Mouse (Mus musculus): ENCODE data around the gene Fkbp2. TPM values are rescaled to one million over a fixed set of nuclear protein-coding genes. Genes with fewer than 3 reads are reported as not detected.

Fkbp2 gene
- polyA plus RNA-seq, 1 experiment from 2014 or later: 101 TPM

DNA sequence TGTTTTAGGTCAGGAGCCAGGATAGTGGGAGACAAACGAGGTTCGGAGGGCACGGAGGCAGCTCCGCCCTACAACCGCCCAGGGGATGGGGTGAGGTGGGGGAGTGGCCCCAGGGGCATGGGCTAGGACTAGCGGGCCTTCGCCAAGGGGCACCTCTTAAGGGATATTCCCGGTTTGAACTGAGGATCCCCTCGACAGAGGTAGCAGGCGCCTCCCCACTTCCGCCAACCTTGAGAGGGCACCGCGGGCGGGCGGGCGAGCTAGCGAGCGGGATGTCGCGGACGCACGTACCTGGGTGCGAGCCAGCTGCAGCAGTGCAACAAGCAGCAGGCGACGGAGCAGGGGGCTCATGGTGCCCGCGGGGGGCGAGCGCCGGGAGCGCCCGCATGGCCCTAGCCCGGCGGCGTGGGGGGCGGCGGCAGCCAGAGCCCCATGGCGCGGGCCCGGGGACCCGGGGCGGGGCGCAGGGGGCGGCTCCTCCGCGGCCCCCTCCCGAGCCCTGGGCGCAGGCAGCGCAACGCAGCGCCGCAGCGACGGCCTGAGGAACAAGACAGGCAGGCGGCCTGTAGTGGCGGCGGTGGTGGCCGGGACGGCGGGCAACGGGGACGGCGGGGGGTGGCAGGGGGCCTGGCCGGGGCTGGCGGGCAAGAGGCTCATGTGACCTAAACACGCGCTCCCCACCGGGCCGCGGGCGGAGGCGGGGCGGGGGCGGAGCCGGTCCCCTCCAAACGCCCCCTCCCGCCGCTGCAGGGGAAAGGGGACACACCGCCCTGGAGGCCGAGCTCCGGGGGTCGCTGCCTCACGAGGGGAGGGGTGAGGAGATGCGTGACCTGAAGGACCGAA is 7.0 kb upstream of the Fkbp2 start, which contains the start of gene Vegfb:
TSS of gene Vegfb (minus strand) at position 591 of the 843 bp plus-strand sequence.
- under 1% methylated on average over 85 of the region's 85 CpGs for WGBS
- peak within 1 kb of the TSS; percentile 96 for H3K27ac ChIP-seq (replicated peaks)
- DNase-seq (ENCODE audit: low spot score): peak; percentile 84
- peak within 1 kb of the TSS; percentile 95 for H3K4me3 ChIP-seq
- no peaks in the 10 kb centered on the region for H3K27me3 ChIP-seq (replicated peaks; ENCODE audit: low read depth, poor library complexity, severe bottlenecking)
- peaks cover 37% of the 10 kb centered on the region for H3K4me1 ChIP-seq
- no peaks in the 10 kb centered on the region for H3K9me3 ChIP-seq
- peaks cover 41% of the 10 kb centered on the region for H3K36me3 ChIP-seq (replicated peaks)

DNA sequence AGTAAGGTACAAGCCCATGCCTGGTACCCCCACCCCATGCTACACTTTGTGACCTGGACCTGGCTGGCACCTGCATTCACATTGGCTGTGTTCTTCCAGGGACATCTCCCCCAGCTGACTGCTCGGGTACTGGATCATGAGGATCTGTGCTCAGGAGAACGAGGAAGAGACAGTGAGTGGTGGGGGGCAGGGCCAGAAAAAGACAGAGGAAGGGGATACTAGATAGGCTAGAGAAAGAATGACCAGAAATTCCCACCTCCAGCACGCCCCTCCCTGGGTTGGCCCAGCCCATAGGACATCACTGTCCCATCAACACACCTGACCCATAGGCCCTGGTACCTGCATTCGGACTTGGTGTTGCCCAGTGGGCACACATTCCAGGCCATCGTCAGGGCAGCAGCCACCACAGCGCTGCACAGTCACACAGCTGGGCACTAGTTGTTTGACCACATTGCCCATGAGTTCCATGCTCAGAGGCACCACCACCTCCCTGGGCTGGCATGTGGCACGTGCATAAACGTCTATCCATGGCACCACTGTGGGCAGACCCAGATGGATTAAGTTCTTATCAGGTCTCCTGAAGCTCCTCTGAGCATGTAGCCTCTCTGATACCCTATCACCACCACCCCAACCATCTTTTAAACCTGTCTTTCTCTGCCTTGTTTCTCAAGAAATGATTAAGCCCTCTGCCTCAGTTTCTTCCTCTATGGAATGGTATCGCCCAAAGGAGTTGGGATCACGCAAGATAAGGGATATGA is 5.8 kb upstream of the Fkbp2 start:
- H3K27me3 ChIP-seq (replicated peaks; ENCODE audit: low read depth, poor library complexity, severe bottlenecking): no peaks in the 10 kb centered on the region
- H3K4me3 ChIP-seq: peak overlapping the region; percentile 95
- DNase-seq (ENCODE audit: low spot score): no peak
- peaks cover 31% of the 10 kb centered on the region for H3K4me1 ChIP-seq
- H3K27ac ChIP-seq (replicated peaks): peak overlapping the region; percentile 96
- H3K36me3 ChIP-seq (replicated peaks): peaks cover 48% of the 10 kb centered on the region
- no peaks in the 10 kb centered on the region for H3K9me3 ChIP-seq
- 81% methylated on average over 10 of the region's 10 CpGs for WGBS

DNA sequence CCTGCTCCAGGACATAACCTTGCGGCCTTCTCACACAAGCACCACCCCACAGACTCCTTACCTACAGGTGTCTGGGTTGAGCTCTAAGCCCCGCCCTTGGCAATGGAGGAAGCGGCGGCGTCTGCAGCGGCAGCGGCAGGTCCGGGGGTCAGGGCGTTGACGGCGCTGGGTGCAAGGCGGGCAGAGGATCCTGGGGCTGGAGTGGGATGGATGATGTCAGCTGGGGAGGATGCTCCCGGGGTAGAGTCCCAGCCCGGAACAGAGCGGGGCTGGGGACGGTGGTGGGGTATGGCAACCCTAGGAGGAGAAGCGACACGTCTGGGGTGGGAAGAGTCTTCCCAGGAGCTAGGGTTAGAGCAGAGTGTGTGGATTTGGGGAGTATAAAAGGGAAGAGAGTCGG is 5.0 kb upstream of the Fkbp2 start:
- peaks cover 48% of the 10 kb centered on the region for H3K36me3 ChIP-seq (replicated peaks)
- WGBS: 84% methylated on average over 19 of the region's 19 CpGs
- no peak for DNase-seq (ENCODE audit: low spot score)
- peak overlapping the region; percentile 30; the same call in 1 of the 2 replicates for H3K4me3 ChIP-seq
- H3K27me3 ChIP-seq (replicated peaks; ENCODE audit: low read depth, poor library complexity, severe bottlenecking): no peaks in the 10 kb centered on the region
- no peaks in the 10 kb centered on the region for H3K9me3 ChIP-seq
- H3K4me1 ChIP-seq: peaks cover 37% of the 10 kb centered on the region
- H3K27ac ChIP-seq (replicated peaks): no peak overlapping the region

DNA sequence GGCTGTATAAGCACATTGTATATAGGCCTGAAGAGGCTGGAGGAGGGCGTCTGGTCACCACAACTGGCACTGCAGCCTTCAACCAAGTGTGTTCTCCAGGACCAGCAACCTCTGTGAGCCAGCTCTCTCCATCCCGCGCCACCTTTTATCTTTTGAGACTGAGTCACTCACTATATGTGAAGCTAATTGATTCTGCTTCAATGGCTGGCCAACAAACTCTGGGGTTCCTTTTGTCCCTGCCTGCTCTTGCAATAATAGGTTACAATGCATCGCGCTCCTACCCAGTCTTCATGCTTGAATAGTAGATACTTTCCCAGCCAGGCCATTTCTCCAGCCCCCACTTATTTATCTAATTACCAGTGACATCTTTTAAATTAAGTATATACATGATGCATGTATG is 3.3 kb upstream of the Fkbp2 start:
- Histone ChIP-seq H3K27ac (replicated peaks) (no peak overlapping the region), H3K9me3 (no peaks in the 10 kb centered on the region), H3K4me1 (peaks cover 48% of the 10 kb centered on the region), H3K27me3 (replicated peaks; ENCODE audit: low read depth, poor library complexity, severe bottlenecking) (no peaks in the 10 kb centered on the region), H3K36me3 (replicated peaks) (peaks cover 50% of the 10 kb centered on the region), H3K4me3 (0 out of 2 replicates have a peak overlapping the region, but pooled peaks have one; percentile 5)
- 82% methylated on average over 5 of the region's 5 CpGs for WGBS
- DNase-seq (ENCODE audit: low spot score): no peak

DNA sequence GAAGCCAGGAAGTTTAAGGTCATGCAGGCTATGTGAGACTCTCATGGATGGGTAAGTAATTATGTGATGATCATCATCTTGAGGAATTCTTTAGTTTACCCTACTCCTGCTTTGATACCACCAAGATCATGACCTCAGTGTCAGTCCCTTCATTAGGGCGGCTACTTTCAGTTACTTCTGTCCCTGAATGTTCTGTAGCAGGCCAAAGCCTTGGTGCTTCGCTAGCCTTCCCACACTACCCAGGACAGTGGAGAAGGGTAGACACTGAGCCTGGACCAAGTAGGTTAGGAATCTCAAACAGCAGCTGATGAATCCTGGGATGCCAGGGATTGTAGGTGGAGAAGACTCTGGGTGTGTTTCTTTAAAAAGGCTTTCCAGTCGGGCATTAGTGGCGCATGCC is 1.2 kb upstream of the Fkbp2 start:
- H3K4me1 ChIP-seq: peaks cover 50% of the 10 kb centered on the region
- peak overlapping the region; percentile 92 for H3K4me3 ChIP-seq

DNA sequence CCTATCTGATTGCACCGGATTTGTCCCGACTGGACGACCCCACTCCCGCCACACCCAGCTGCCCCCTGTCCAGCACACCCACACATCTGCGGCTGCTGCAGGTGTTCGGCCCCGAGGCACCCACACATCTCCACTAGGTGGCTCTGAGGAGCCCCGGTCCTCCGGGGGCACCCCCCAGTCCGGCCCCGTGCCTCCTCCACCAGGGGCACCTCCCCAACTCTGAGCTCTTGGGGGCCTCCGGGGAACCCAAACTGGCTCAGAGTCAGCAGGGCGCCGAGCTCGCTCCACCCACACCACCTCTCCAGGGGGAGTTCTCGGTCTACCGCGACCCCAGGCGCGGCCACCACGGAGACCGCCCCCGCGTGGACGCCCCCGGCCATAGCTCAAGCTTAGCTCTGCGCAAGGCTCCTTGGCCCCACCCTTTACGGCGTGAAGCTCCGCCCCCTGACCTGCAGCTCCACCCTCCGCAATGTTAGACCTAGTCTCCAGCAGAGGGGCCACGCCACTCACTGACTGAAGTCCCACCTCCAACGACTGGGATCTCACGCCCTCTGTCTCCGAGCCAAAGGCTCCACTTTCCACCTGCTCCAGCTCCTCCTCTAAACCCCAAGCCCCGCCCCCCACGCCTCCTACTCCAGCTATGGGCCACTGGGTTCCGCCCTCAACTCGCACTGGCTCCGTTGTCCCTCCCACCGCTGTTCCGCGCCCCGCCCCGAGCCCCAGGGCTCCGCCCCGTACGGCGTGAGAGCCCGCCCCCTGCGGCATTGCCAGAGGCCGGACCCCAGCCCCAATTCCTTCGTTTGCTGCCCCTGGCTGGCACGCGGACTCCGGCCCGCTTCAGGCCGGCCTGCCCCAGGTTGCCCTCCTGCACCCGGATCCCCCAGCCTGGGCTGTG is 568 bp downstream of the Fkbp2 start:
- Histone ChIP-seq H3K4me1 (peaks cover 52% of the 10 kb centered on the region), H3K36me3 (replicated peaks) (peaks cover 63% of the 10 kb centered on the region)

More for the DNA sequence above, 1.2 kb upstream of the Fkbp2 start:
- Histone ChIP-seq H3K27ac (replicated peaks) (no peak overlapping the region), H3K9me3 (no peaks in the 10 kb centered on the region), H3K36me3 (replicated peaks) (peaks cover 72% of the 10 kb centered on the region), H3K27me3 (replicated peaks; ENCODE audit: low read depth, poor library complexity, severe bottlenecking) (no peaks in the 10 kb centered on the region)
- no peak for DNase-seq (ENCODE audit: low spot score)
- 92% methylated on average over 4 of the region's 4 CpGs for WGBS

DNA sequence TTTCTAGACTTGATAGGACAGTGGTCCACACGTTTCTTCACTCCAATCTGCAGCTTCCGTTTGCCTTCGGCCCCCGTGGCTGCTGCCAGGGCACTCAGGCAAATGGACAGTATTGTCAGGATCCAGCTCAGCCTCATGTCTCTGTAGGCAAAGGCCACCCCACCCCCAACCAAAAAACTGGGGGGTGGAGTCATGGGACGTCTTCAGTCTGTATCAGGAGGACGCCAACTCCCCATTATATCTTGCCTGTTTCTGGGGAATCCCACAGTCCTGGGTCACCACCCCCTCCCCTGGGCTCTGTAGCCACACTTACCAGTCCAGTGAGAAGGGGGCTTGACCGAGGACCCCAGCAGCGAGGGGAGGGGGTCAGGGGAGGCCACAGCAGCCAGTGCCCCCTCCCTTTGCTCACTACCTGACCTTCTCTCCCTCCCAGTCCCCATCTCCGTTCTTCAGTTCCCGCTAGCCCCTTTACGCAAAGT is 1.3 kb downstream of the Fkbp2 start:
- H3K27me3 ChIP-seq (replicated peaks; ENCODE audit: low read depth, poor library complexity, severe bottlenecking): no peaks in the 10 kb centered on the region
- peak overlapping the region; percentile 98 for H3K27ac ChIP-seq (replicated peaks)
- no peaks in the 10 kb centered on the region for H3K9me3 ChIP-seq
- DNase-seq (ENCODE audit: low spot score): peak; percentile 37
- peaks cover 57% of the 10 kb centered on the region for H3K36me3 ChIP-seq (replicated peaks)
- H3K4me3 ChIP-seq: peak overlapping the region; percentile 92
- 13% methylated on average over 11 of the region's 11 CpGs for WGBS
- H3K4me1 ChIP-seq: peaks cover 53% of the 10 kb centered on the region

More for the DNA sequence above, 568 bp downstream of the Fkbp2 start:
- WGBS: under 1% methylated on average over 59 of the region's 59 CpGs
- peak overlapping the region; percentile 92 for H3K4me3 ChIP-seq
- peak; percentile 100 for DNase-seq (ENCODE audit: low spot score)
- peak overlapping the region; percentile 98 for H3K27ac ChIP-seq (replicated peaks)
- no peaks in the 10 kb centered on the region for H3K27me3 ChIP-seq (replicated peaks; ENCODE audit: low read depth, poor library complexity, severe bottlenecking)
- H3K9me3 ChIP-seq: no peaks in the 10 kb centered on the region

DNA sequence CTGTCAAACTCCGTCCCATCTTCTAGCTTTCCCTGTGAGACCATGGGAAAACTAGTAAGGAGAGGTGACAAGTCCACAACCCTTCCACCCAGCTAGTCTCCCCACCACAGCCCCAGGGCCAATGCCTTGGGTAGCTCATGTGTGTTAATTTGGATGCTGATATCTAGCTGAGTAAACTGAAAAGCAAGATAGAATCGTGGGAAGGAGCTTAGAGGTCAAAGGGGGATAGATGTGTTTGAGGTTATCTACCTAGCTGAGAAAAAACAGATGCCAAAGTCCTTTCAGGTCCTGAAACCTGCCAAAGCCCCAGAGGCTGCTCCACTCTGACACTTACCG is 1.7 kb downstream of the Fkbp2 start:
- Histone ChIP-seq H3K27ac (replicated peaks) (0 out of 2 replicates have a peak overlapping the region, but pooled peaks have one; percentile 40), H3K4me3 (peak overlapping the region; percentile 92), H3K9me3 (no peaks in the 10 kb centered on the region), H3K27me3 (replicated peaks; ENCODE audit: low read depth, poor library complexity, severe bottlenecking) (no peaks in the 10 kb centered on the region), H3K36me3 (replicated peaks) (peaks cover 53% of the 10 kb centered on the region), H3K4me1 (peaks cover 57% of the 10 kb centered on the region)
- no peak for DNase-seq (ENCODE audit: low spot score)
- WGBS: 58% methylated on average over 3 of the region's 3 CpGs

DNA sequence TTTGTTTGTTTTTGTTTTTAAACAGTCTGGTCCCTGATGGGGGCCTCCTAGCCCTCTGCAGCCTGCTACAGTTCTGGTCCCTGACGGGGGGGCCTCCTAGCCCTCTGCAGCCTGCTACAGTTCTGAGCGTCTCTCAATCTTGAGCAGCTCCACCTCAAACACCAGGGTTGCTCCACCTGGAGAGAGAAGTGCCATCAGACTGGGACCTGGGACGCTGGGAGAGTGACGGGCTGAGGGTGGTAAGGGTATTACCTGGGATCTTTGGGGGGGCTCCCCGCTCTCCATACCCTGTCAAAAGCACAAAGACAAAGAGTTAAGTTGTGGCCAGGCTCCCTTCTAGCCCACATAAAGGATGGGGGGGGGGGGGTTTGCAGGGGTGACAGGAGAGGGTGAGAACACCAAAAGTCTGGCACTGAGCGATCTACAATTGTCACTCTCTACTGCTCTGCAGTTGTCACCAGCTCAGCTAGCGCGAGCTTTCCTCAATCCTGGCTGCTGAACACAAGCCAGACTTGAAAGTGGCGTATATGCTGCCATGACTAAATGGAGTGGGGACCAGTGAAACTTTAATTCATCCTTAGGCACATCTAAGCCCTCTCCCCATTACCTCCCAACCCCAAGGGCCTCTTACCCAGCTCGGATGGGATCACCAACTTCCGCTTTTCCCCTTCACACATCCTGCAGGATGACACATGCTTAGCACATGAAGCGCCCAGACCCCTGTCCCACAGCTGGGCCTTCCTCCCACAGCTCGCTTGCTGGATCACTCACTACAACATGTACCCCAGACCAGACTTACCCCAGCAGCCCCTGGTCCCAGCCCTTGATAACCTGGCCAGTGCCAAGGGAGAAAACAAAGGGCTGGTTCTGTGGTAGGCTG is 2.3 kb downstream of the Fkbp2 start:
- Histone ChIP-seq H3K27me3 (replicated peaks; ENCODE audit: low read depth, poor library complexity, severe bottlenecking) (no peaks in the 10 kb centered on the region), H3K27ac (replicated peaks) (peak overlapping the region; percentile 40; the same call in 1 of the 2 replicates), H3K9me3 (no peaks in the 10 kb centered on the region), H3K4me3 (peak overlapping the region; percentile 92), H3K36me3 (replicated peaks) (peaks cover 47% of the 10 kb centered on the region), H3K4me1 (peaks cover 60% of the 10 kb centered on the region)
- no peak for DNase-seq (ENCODE audit: low spot score)
- WGBS: 90% methylated on average over 13 of the region's 13 CpGs

DNA sequence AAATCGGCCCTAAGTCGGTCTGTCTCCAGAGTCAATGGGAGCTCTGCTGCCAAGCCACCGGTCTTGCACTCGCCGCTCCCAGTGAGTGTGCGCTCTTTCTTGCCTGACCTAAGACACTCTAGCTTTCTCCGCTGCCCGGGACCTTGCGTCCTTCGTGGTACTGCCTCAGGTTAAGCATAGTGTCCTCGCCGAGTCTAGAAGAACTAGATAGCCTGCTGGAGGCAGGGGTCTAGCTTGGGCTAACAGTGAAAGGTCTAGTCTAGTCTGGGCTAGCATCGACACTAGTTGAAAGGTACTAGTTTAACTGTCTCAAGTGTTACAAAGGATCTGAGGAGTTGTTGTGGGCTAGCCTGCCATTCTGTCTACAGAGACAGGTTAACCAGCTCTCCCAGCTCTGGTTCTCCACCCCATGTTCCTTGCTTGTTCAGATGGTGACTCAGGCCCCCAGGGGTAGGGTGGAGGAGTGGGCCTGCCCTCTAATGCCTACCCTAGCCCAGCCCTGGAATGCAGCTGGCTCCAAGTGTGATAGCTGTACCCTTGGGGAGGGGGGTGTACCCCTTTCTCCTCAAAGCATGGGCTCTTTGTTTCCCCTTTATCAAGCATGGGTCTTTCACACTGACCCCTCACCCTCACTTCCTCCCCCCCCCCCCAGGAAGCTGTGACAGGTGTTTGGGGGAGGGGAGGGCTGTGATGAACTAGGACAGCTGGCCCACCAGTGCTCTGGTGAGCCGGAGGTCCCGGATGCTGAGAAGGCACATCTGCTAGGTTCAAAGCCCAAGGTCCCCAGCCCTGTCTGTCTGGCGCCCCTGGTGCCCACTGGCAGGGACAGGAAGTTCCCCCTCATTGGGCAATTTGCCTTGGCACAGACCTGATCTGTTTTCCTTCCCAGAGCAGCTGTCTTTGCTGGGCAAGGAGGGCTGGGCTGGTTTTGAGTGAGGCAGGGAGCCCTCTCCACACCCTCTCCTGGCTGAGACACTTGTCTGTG is 4.5 kb downstream of the Fkbp2 start, which contains the start of gene Plcb3:
TSS of gene Plcb3 (minus strand) at position 934 of the 985 bp plus-strand sequence.
- peak; percentile 79 for DNase-seq (ENCODE audit: low spot score)
- Histone ChIP-seq H3K9me3 (no peaks in the 10 kb centered on the region), H3K27me3 (replicated peaks; ENCODE audit: low read depth, poor library complexity, severe bottlenecking) (no peaks in the 10 kb centered on the region; the same call in 1 of the 2 replicates), H3K27ac (replicated peaks) (peak within 1 kb of the TSS; percentile 95), H3K36me3 (replicated peaks) (peaks cover 33% of the 10 kb centered on the region), H3K4me3 (peak within 1 kb of the TSS; percentile 92), H3K4me1 (peaks cover 74% of the 10 kb centered on the region)
- under 1% methylated on average over 16 of the region's 16 CpGs for WGBS

Data from embryonic facial prominence, embryonic 10.5 days (tissue).